Mouse (Mus musculus) natural killer cell, adult 2 months (primary cell): Measurements from ENCODE around the gene Gm49358.

Experiments used
- DNase-seq, 2 experiments: peaks; one replicate each; pipeline ENCODE4 v3.0.0; 2022; ENCODE audit warnings: low spot score in 2 of 2

The Gm49358 gene

DNA sequence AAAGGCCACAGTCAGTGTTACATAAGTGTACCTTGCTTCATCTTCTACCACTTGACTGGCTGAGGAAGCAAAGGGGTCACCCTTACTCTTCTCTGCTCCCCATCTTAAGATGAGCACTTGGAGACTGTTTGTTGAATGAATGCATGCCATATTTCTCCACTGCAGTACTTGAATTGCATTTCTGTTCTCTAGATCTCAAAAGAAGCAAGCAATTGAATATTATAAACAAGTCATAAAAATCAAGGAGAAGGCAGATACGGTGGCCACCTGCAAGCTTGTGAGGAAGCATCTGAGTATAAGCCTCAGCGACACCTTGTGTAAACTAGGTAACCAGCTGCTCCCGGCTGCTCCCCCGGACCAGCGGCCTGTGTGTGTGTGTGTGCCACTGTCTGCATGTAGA is at the start of gene Gm49358:
Gene Gm49358 (plus strand): TSS at position 301 of the 400 bp plus-strand sequence.
- DNase-seq: no peak

- peak; percentile 66 to 68 for DNase-seq
These were observed 36.2 kb upstream of the Gm49358 start for GRCm38 (mm10) chr10:86727548-86727980.

GRCm38 (mm10) chr10:86728176-86728575 is 35.6 kb upstream of the Gm49358 start:
- no peak for DNase-seq

GRCm38 (mm10) chr10:86730823-86731499 is 32.8 kb upstream of the Gm49358 start:
- DNase-seq: peak; percentile 64 to 78

GRCm38 (mm10) chr10:86731500-86731863 is 32.3 kb upstream of the Gm49358 start:
- DNase-seq: no peak

DNA sequence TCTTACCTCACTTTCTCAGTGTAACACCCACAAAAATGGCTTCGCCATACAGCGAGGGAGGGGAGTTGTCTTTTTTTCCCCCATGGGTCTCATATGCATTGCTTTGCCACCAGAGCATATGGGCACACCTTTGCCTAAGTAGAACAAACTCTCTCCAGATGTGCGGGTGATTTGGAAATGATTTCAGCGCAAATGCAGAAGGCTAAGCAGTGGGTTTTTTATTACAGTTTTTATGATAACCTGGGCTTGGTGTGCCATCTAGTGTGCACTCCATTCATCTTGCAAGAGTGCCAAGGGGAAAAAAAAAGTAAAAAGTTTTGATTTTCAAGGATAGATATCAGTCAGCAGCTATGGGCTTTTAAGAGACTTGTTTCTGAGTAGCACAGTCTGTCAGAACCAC is 28.7 kb upstream of the Gm49358 start:
- DNase-seq: no peak

DNA sequence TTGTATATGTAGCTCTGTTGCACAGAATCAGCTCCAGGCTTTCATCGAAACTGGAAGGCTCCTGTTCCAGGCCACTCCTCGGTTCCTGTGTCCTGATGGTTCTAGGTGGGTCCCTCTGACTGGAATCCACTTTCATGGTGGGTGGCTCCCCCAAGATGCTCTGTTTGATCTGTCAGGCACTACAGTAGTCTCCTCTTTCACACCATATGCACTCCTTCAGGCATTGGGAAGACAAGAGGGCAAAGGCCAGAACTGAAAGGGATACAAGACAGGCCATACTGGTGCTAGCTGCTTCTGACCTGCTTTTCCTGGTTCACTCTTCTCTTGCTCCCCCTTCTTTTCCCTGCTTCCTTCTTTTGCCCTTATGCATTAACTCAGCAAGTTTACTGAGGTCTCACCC is 20.9 kb upstream of the Gm49358 start:
- DNase-seq: no peak

DNA sequence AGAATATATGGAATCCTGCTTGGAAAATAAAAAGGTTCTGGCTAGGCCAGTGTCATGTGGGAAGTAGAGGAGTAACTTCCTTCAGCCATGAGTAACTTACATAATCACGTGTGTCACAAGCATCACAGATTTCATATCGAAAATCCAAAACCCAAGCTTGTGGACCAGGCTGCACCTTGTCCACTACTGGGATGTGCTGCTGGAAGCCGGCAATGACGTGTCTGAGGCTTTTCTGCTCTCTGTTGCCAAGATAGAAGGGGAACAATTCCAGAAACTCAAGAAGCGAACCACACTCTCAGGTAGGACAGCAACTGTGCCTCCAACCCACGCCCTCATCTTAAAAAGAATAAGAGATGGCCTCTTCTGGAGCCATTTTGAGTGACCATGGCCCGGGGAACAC is 19.5 kb upstream of the Gm49358 start:
- DNase-seq: no peak

DNA sequence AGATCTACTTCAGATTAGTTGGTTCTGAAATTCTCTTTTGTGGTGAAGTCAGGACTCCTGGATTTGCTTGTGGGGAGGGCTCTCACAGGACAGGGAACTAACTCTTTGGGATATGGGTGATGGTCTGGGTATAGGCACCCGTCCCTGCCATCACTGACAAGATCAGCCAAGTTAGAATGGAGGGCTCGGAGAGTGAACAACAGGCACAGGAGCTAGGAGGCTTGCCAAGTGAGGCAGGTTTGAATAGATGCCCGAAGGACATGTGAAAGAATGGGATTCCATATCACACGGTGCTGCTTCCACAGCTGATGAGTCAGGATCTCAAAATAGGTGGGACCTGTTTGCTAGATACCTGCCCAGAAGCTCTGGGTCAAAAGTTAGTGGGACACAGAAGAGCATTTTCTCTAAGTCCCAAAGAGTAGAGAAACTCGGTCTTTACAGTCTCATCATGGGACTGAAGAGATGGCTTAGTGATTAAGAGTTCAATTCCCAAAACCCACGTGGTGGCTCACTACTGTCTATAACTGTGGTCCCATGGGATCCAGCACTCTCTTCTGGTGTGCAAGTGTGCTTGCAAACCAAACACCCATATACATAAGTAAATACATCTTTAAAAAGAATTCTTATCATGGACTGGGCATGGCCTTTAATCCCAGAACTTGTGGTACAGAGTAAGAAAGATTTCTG is 7.8 kb upstream of the Gm49358 start:
- no peak for DNase-seq

GRCm38 (mm10) chr10:86757724-86758123 is 6.0 kb upstream of the Gm49358 start:
- no peak for DNase-seq

GRCm38 (mm10) chr10:86758211-86758610 is 5.6 kb upstream of the Gm49358 start:
- no peak for DNase-seq

DNA sequence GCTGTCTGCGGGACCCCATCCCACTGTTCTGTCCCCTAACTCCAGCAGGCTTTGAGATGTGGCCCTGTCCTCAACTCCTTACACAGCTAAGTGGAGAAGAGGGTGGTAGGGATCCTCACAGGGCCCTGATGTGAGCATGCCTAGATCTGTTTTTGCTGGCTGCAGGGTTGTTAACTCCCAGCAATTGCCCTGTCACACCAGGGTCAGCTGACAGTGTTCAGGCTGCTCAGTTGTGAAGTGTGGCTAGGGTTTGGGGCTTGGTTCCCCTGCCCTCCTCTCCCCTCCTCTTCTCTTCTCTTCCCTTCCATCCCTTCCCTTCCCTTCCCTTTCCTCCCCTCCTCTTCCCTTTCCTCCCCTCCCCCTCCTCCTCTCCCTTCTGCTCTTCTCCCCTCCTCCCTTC is 2.5 kb upstream of the Gm49358 start:
- DNase-seq: no peak

DNA sequence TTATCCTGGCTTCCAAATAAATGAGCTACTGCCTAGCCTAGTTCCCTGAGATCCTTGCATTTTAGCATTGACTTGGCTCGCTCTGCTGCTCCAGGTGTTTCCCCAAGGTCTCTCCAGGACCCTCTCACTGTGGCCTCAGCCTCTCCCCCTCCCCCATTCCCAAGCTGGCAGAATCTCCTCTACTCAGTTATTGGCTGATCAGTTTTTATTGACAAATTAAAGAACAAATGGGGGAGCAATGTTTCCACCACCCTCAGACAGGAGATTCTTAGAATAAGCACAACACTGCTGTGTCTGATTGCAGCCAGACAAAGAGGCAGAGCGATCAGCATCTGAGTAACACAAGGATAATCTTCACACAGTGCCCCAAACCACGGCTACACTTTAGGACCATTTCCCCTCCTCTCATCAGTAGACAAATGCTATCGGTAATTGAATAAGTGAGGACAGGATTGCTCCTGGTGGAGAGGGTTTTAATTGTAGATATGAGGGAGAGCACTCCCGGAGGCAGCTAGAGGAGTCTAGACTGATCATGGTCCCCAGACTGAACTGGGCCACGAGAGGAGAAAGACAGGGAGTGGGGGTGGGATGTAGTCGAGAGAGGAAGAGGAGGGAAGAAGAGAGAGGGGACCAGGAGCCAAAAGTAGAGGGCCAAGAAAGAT is 1.9 kb upstream of the Gm49358 start:
- no peak for DNase-seq

GRCm38 (mm10) chr10:86762384-86762730 is 1.4 kb upstream of the Gm49358 start:
- DNase-seq: no peak

GRCm38 (mm10) chr10:86765344-86765966 is 1.7 kb downstream of the Gm49358 start:
- no peak for DNase-seq

DNA sequence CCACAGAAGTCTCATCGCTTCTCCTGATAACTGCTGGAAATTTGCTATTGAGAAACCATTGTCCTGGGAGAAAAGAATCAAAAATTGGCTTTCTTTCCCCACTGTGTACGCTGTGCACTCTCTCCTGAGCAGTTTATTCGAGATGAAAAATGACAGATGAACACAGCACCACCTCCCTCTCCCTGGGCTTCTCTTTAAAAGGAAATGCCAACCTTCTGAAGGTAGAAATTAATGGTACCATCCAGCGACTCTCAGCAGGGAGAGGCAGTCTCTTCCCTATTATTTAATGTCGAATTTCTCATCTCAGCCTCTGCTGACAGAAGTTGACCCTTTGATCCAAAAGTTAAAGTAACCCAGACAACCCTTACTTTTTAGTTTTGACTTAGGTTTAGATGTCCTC is 5.4 kb downstream of the Gm49358 start:
- no peak for DNase-seq

GRCm38 (mm10) chr10:86769797-86770196 is 6.0 kb downstream of the Gm49358 start:
- no peak for DNase-seq

DNA sequence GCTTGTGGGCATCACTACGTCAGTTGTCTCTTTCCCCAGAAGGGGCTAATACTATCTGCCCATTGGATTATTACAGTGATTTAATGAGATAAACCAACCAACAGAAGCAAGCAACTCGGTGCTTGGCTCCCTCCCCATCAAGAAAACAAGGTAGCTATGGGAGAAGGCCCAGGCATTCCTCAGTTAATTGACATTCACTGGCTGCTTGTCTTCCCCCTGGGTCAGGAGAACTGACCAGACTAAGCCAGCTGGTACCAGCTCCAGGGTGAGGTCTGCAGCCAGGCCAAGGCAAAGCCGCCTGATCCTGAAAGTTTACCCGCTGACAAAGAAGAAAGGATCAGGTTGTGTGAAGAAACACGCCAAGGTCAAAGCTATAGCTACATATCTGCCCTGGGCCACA is 7.9 kb downstream of the Gm49358 start:
- no peak for DNase-seq

- no peak for DNase-seq
These were observed 8.5 kb downstream of the Gm49358 start for GRCm38 (mm10) chr10:86772231-86772631.

- DNase-seq: no peak
These were observed 9.6 kb downstream of the Gm49358 start for GRCm38 (mm10) chr10:86773360-86773759.

DNA sequence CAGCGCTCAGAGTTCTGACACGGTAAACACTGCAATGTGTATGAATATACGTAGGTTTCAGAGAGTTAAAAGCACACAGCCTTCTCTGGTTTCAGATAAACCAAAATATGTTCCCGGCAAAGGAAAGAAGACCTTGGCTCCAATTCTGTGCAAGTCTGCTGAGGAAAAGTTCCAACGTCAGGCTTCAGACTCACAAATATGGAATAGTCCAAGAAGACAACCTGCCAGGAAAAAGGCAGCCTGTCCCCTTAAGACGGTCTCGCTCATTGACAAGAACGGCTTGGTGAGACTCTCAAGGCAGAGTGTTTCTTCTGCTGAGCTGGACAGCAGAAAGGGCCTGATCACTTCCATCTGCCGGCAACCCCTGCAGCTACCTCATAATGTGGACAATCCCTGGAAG is 12.5 kb downstream of the Gm49358 start:
- DNase-seq: no peak

DNA sequence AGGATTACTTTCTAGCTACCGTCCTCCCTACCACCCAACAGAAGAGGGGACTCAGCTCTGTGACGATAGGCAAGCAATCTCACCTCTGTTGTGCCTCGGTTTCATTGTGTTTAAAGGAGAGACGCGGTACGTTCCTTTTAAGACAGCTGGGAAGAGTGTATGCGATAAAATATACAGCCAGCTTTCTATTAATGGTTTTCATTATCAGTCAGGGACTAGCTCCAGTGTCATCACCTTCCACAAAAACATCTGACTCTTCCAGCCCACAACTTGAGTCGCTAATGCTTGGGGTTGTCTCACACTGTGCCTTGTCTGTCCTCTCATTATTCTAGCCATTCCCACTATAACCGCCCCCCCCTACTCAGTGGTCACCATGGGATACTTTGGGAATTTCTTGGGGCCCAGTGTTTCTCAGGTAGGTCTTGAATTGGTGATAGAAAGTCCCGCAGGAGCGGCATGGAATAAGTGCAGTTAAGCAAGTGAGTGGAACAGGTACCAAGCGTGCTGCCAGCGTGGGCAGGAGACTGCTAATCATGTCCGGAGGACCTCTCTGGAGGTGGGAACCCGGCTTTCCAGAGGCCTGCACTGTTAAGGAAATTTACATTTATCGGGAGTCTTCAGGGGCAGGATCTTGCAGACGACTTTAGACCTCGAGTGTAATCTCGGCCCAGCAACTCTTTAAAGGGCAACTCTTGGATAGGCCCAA is 14.0 kb downstream of the Gm49358 start:
- DNase-seq: no peak
